Mouse (Mus musculus): Measurements from ENCODE around the gene Hoxd9.

Gene Hoxd9

GRCm38 (mm10) chr2:74749337-74750121 is 52.0 kb downstream of the Hoxd9 start:
- no peak for DNase-seq (ENCODE audit: low spot score)

All from c-Kit-positive CD71-positive TER-119-positive erythroid progenitor cells, embryonic 14.5 days (primary cell).